Mouse (Mus musculus): ENCODE measurements around the gene Pnkd. TPM values are rescaled to one million over a fixed set of nuclear protein-coding genes. Genes with fewer than 3 reads are reported as not detected.

Pnkd gene
- polyA plus RNA-seq, 1 experiment, result 63.0 TPM

- no peak overlapping the region for H3K4me3 ChIP-seq (replicated peaks; ENCODE audit: extremely low read depth, low read depth, low read length)
- DNase-seq, result no peak
- TF ChIP-seq POLR2A (IDR thresholded peaks at IDR 0.05; ENCODE audit: borderline replicate concordance, extremely low read depth, low read depth, low read length), result no peak
- no peak for TF ChIP-seq CTCF (IDR thresholded peaks at IDR 0.05; ENCODE audit: insufficient read depth, low read length)
- peaks cover 36% of the 10 kb centered on the region for H3K4me1 ChIP-seq (ENCODE audit: control insufficient read depth, insufficient read depth, low read length)
- 68% methylated on average over 2 of the region's 2 CpGs for WGBS
Measured at GRCm38 (mm10) chr1:74245525-74245924, 39.2 kb upstream of the Pnkd start.

- Histone ChIP-seq H3K4me1 (ENCODE audit: control insufficient read depth, insufficient read depth, low read length) (peaks cover 26% of the 10 kb centered on the region), H3K4me3 (replicated peaks; ENCODE audit: extremely low read depth, low read depth, low read length) (no peak overlapping the region)
- TF ChIP-seq POLR2A (IDR thresholded peaks at IDR 0.05; ENCODE audit: borderline replicate concordance, extremely low read depth, low read depth, low read length) (no peak), CTCF (IDR thresholded peaks at IDR 0.05; ENCODE audit: insufficient read depth, low read length) (no peak)
- 0% methylated on average over 1 of the region's 1 CpGs for WGBS
- peak; percentile 23 for DNase-seq
Measured at GRCm38 (mm10) chr1:74248799-74249198, 35.9 kb upstream of the Pnkd start.

GRCm38 (mm10) chr1:74249331-74249980, 35.3 kb upstream of the Pnkd start:
- TF ChIP-seq CTCF (IDR thresholded peaks at IDR 0.05; ENCODE audit: insufficient read depth, low read length) (no peak), POLR2A (IDR thresholded peaks at IDR 0.05; ENCODE audit: borderline replicate concordance, extremely low read depth, low read depth, low read length) (no peak)
- DNase-seq, result peak; percentile 20
- 46% methylated on average over 5 of the region's 5 CpGs for WGBS
- H3K4me1 ChIP-seq (ENCODE audit: control insufficient read depth, insufficient read depth, low read length), result peaks cover 22% of the 10 kb centered on the region
- H3K4me3 ChIP-seq (replicated peaks; ENCODE audit: extremely low read depth, low read depth, low read length), result no peak overlapping the region

GRCm38 (mm10) chr1:74250096-74250495, 34.6 kb upstream of the Pnkd start:
- WGBS, result 71% methylated on average over 4 of the region's 4 CpGs
- Histone ChIP-seq H3K4me3 (replicated peaks; ENCODE audit: extremely low read depth, low read depth, low read length) (no peak overlapping the region), H3K4me1 (ENCODE audit: control insufficient read depth, insufficient read depth, low read length) (peaks cover 19% of the 10 kb centered on the region)
- DNase-seq, result no peak
- TF ChIP-seq CTCF (IDR thresholded peaks at IDR 0.05; ENCODE audit: insufficient read depth, low read length) (no peak), POLR2A (IDR thresholded peaks at IDR 0.05; ENCODE audit: borderline replicate concordance, extremely low read depth, low read depth, low read length) (no peak)

- DNase-seq, result no peak
- Histone ChIP-seq H3K4me1 (ENCODE audit: control insufficient read depth, insufficient read depth, low read length) (peaks cover under 1% of the 10 kb centered on the region; the same call in 1 of the 2 replicates), H3K4me3 (replicated peaks; ENCODE audit: extremely low read depth, low read depth, low read length) (no peak overlapping the region)
- WGBS, result 95% methylated on average over 8 of the region's 8 CpGs
- TF ChIP-seq POLR2A (IDR thresholded peaks at IDR 0.05; ENCODE audit: borderline replicate concordance, extremely low read depth, low read depth, low read length), result no peak
- no peak for TF ChIP-seq CTCF (IDR thresholded peaks at IDR 0.05; ENCODE audit: insufficient read depth, low read length)
Measured at GRCm38 (mm10) chr1:74255704-74256345, 28.9 kb upstream of the Pnkd start.

- no peak for TF ChIP-seq POLR2A (IDR thresholded peaks at IDR 0.05; ENCODE audit: borderline replicate concordance, extremely low read depth, low read depth, low read length)
- TF ChIP-seq CTCF (IDR thresholded peaks at IDR 0.05; ENCODE audit: insufficient read depth, low read length), result no peak
- DNase-seq, result no peak
- Histone ChIP-seq H3K4me1 (ENCODE audit: control insufficient read depth, insufficient read depth, low read length) (no peaks in the 10 kb centered on the region), H3K4me3 (replicated peaks; ENCODE audit: extremely low read depth, low read depth, low read length) (no peak overlapping the region)
- 68% methylated on average over 4 of the region's 4 CpGs for WGBS
Measured at GRCm38 (mm10) chr1:74256782-74257181, 27.9 kb upstream of the Pnkd start.

GRCm38 (mm10) chr1:74262510-74262909, 22.2 kb upstream of the Pnkd start:
- TF ChIP-seq CTCF (IDR thresholded peaks at IDR 0.05; ENCODE audit: insufficient read depth, low read length), result no peak
- no peak for TF ChIP-seq POLR2A (IDR thresholded peaks at IDR 0.05; ENCODE audit: borderline replicate concordance, extremely low read depth, low read depth, low read length)
- WGBS, result 55% methylated on average over 6 of the region's 6 CpGs

GRCm38 (mm10) chr1:74268750-74269149, 16.0 kb upstream of the Pnkd start:
- 83% methylated on average over 8 of the region's 8 CpGs for WGBS
- Histone ChIP-seq H3K4me1 (ENCODE audit: control insufficient read depth, insufficient read depth, low read length) (no peaks in the 10 kb centered on the region), H3K4me3 (replicated peaks; ENCODE audit: extremely low read depth, low read depth, low read length) (no peak overlapping the region)
- no peak for DNase-seq
- TF ChIP-seq POLR2A (IDR thresholded peaks at IDR 0.05; ENCODE audit: borderline replicate concordance, extremely low read depth, low read depth, low read length) (no peak), CTCF (IDR thresholded peaks at IDR 0.05; ENCODE audit: insufficient read depth, low read length) (no peak)

More at GRCm38 (mm10) chr1:74262510-74262909, 22.2 kb upstream of the Pnkd start:
- no peaks in the 10 kb centered on the region for H3K4me1 ChIP-seq (ENCODE audit: control insufficient read depth, insufficient read depth, low read length)
- DNase-seq, result no peak
- H3K4me3 ChIP-seq (replicated peaks; ENCODE audit: extremely low read depth, low read depth, low read length), result no peak overlapping the region

GRCm38 (mm10) chr1:74271659-74272058, 13.1 kb upstream of the Pnkd start:
- 61% methylated on average over 4 of the region's 4 CpGs for WGBS
- no peak for TF ChIP-seq CTCF (IDR thresholded peaks at IDR 0.05; ENCODE audit: insufficient read depth, low read length)
- no peak for TF ChIP-seq POLR2A (IDR thresholded peaks at IDR 0.05; ENCODE audit: borderline replicate concordance, extremely low read depth, low read depth, low read length)
- no peak for DNase-seq
- H3K4me3 ChIP-seq (replicated peaks; ENCODE audit: extremely low read depth, low read depth, low read length), result no peak overlapping the region
- H3K4me1 ChIP-seq (ENCODE audit: control insufficient read depth, insufficient read depth, low read length), result no peaks in the 10 kb centered on the region

- TF ChIP-seq CTCF (IDR thresholded peaks at IDR 0.05; ENCODE audit: insufficient read depth, low read length) (no peak), POLR2A (IDR thresholded peaks at IDR 0.05; ENCODE audit: borderline replicate concordance, extremely low read depth, low read depth, low read length) (no peak)
- WGBS, result 18% methylated on average over 9 of the region's 9 CpGs
- DNase-seq, result no peak
- H3K4me1 ChIP-seq (ENCODE audit: control insufficient read depth, insufficient read depth, low read length), result no peaks in the 10 kb centered on the region
- H3K4me3 ChIP-seq (replicated peaks; ENCODE audit: extremely low read depth, low read depth, low read length), result no peak overlapping the region
Measured at GRCm38 (mm10) chr1:74275015-74275414, 9.7 kb upstream of the Pnkd start.
